Mouse (Mus musculus): ENCODE data around the gene Fam181a. TPM values are rescaled to one million over a fixed set of nuclear protein-coding genes. Genes with fewer than 3 reads are reported as not detected.

Gene Fam181a
- polyA plus RNA-seq, 1 experiment, result not detected

DNA sequence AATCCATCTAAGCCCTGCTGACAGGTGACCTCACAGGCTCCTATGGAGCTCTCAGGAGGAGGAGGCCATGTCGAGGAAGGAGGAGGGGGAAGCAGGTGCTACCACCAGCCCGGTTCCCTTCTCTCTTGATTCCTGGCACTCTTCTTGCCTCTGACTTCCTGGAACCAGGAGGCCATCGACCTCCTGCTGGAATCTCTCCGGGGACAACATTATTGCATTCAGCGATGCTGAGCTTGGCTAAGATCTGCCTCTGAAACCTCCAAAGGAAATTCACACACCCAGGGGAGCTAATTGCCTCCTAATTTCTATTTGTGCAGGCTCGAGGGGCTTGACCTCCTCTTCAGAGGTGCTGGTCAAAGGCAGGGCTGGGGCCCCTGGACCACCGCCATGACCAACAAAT is 16.3 kb downstream of the Fam181a start:
- Histone ChIP-seq H3K4me3 (ENCODE audit: insufficient read depth, low read depth, low read length) (no peak overlapping the region), H3K27ac (ENCODE audit: insufficient read depth, low read depth, low read length) (no peak overlapping the region), H3K4me1 (ENCODE audit: control insufficient read depth, insufficient read depth, low read length) (peaks cover 7% of the 10 kb centered on the region)
- TF ChIP-seq POLR2A (IDR thresholded peaks at IDR 0.05; ENCODE audit: insufficient read depth, low read depth, low read length) (no peak), CTCF (IDR thresholded peaks at IDR 0.05; ENCODE audit: insufficient read depth, low read depth, low read length) (no peak)
- 55% methylated on average over 7 of the region's 7 CpGs for WGBS

- TF ChIP-seq POLR2A (IDR thresholded peaks at IDR 0.05; ENCODE audit: insufficient read depth, low read depth, low read length), result no peak
- no peak for TF ChIP-seq CTCF (IDR thresholded peaks at IDR 0.05; ENCODE audit: insufficient read depth, low read depth, low read length)
- Histone ChIP-seq H3K27ac (ENCODE audit: insufficient read depth, low read depth, low read length) (no peak overlapping the region), H3K4me3 (ENCODE audit: insufficient read depth, low read depth, low read length) (no peak overlapping the region), H3K4me1 (ENCODE audit: control insufficient read depth, insufficient read depth, low read length) (peaks cover 7% of the 10 kb centered on the region)
- 67% methylated on average over 7 of the region's 7 CpGs for WGBS
Observed at GRCm38 (mm10) chr12:103328448-103329191, 17.8 kb downstream of the Fam181a start.

DNA sequence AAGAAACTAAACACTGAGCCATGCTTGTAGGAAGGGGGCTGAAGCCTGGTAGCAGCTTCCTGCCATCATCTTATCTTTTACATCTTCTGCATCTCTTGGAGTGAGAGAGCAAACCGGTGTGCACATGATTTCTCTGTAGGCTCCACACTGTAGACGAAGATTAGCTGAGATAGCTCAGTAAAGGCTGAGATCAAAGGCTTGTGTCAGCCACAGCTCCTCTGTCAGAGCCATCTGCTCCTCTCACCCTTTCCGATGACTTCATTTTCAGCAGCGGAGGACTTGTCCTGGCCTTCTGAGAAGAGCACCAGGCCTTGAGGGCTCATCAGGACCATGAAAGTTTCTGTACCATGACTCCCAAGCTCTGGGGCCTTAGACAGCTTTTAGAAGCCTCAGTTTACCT is 20.7 kb downstream of the Fam181a start:
- Histone ChIP-seq H3K4me1 (ENCODE audit: control insufficient read depth, insufficient read depth, low read length) (no peaks in the 10 kb centered on the region), H3K4me3 (ENCODE audit: insufficient read depth, low read depth, low read length) (no peak overlapping the region), H3K27ac (ENCODE audit: insufficient read depth, low read depth, low read length) (no peak overlapping the region)
- TF ChIP-seq CTCF (IDR thresholded peaks at IDR 0.05; ENCODE audit: insufficient read depth, low read depth, low read length) (no peak), POLR2A (IDR thresholded peaks at IDR 0.05; ENCODE audit: insufficient read depth, low read depth, low read length) (no peak)
- WGBS, result 89% methylated on average over 4 of the region's 4 CpGs

- Histone ChIP-seq H3K27ac (ENCODE audit: insufficient read depth, low read depth, low read length) (no peak overlapping the region), H3K4me3 (ENCODE audit: insufficient read depth, low read depth, low read length) (no peak overlapping the region), H3K4me1 (ENCODE audit: control insufficient read depth, insufficient read depth, low read length) (no peaks in the 10 kb centered on the region)
- whole genome bisulfite sequencing, result 90% methylated on average over 2 of the region's 2 CpGs
- no peak for TF ChIP-seq POLR2A (IDR thresholded peaks at IDR 0.05; ENCODE audit: insufficient read depth, low read depth, low read length)
- TF ChIP-seq CTCF (IDR thresholded peaks at IDR 0.05; ENCODE audit: insufficient read depth, low read depth, low read length), result no peak
Observed at GRCm38 (mm10) chr12:103332879-103333278, 22.1 kb downstream of the Fam181a start.

GRCm38 (mm10) chr12:103333426-103333825 is 22.7 kb downstream of the Fam181a start:
- Histone ChIP-seq H3K4me1 (ENCODE audit: control insufficient read depth, insufficient read depth, low read length) (no peaks in the 10 kb centered on the region), H3K27ac (ENCODE audit: insufficient read depth, low read depth, low read length) (no peak overlapping the region), H3K4me3 (ENCODE audit: insufficient read depth, low read depth, low read length) (no peak overlapping the region)
- WGBS, result 95% methylated on average over 15 of the region's 15 CpGs
- TF ChIP-seq CTCF (IDR thresholded peaks at IDR 0.05; ENCODE audit: insufficient read depth, low read depth, low read length), result no peak
- TF ChIP-seq POLR2A (IDR thresholded peaks at IDR 0.05; ENCODE audit: insufficient read depth, low read depth, low read length), result no peak

- TF ChIP-seq CTCF (IDR thresholded peaks at IDR 0.05; ENCODE audit: insufficient read depth, low read depth, low read length) (no peak), POLR2A (IDR thresholded peaks at IDR 0.05; ENCODE audit: insufficient read depth, low read depth, low read length) (no peak)
- no peak overlapping the region for H3K4me3 ChIP-seq (ENCODE audit: insufficient read depth, low read depth, low read length)
- H3K4me1 ChIP-seq (ENCODE audit: control insufficient read depth, insufficient read depth, low read length), result no peaks in the 10 kb centered on the region
- no peak overlapping the region for H3K27ac ChIP-seq (ENCODE audit: insufficient read depth, low read depth, low read length)
- WGBS, result 77% methylated on average over 3 of the region's 3 CpGs
Observed at GRCm38 (mm10) chr12:103336766-103337165, 26.0 kb downstream of the Fam181a start.

DNA sequence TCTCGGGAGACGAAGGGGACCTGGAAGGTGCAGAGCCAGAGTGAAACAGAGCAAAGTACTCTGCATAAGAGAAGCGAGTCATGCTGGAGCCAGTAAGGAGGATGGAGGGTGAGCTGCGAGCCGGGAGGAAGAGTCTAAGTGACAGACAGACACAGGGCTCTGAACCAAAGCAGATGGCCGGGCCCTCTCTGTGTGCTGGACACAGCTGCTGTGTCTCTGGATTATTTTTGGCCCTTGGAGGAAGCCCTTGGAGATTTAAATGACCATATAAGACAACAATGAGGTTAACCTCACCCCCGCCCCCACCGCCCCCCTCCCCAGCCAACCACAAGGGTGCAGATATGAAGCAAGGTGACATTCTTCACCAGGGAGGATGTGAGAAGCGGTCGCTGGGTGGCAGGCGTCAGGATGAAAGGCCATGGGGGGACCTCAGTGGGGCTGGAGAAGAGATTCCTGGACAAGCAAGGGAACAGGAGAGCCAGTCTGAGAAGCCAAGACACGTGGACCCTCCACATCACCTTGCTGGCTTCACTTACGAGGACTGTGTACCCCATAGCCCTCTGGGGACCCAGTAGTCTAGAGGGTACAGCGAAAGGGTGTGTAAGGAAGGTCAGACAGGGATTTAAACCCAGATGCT is 27.5 kb downstream of the Fam181a start:
- H3K4me3 ChIP-seq (ENCODE audit: insufficient read depth, low read depth, low read length), result no peak overlapping the region
- no peak for TF ChIP-seq CTCF (IDR thresholded peaks at IDR 0.05; ENCODE audit: insufficient read depth, low read depth, low read length)
- TF ChIP-seq POLR2A (IDR thresholded peaks at IDR 0.05; ENCODE audit: insufficient read depth, low read depth, low read length), result no peak
- no peaks in the 10 kb centered on the region for H3K4me1 ChIP-seq (ENCODE audit: control insufficient read depth, insufficient read depth, low read length)
- no peak overlapping the region for H3K27ac ChIP-seq (ENCODE audit: insufficient read depth, low read depth, low read length)
- WGBS, result 91% methylated on average over 14 of the region's 14 CpGs

- TF ChIP-seq POLR2A (IDR thresholded peaks at IDR 0.05; ENCODE audit: insufficient read depth, low read depth, low read length) (no peak), CTCF (IDR thresholded peaks at IDR 0.05; ENCODE audit: insufficient read depth, low read depth, low read length) (no peak)
- Histone ChIP-seq H3K4me1 (ENCODE audit: control insufficient read depth, insufficient read depth, low read length) (0 out of 2 replicates have a peak, but pooled peaks cover under 1% of the 10 kb centered on the region), H3K4me3 (ENCODE audit: insufficient read depth, low read depth, low read length) (no peak overlapping the region), H3K27ac (ENCODE audit: insufficient read depth, low read depth, low read length) (no peak overlapping the region)
- 81% methylated on average over 5 of the region's 5 CpGs for WGBS
Observed at GRCm38 (mm10) chr12:103341212-103341611, 30.4 kb downstream of the Fam181a start.

- WGBS, result 90% methylated on average over 8 of the region's 8 CpGs
- H3K4me1 ChIP-seq (ENCODE audit: control insufficient read depth, insufficient read depth, low read length), result peaks cover 16% of the 10 kb centered on the region
- no peak overlapping the region for H3K4me3 ChIP-seq (ENCODE audit: insufficient read depth, low read depth, low read length)
- TF ChIP-seq POLR2A (IDR thresholded peaks at IDR 0.05; ENCODE audit: insufficient read depth, low read depth, low read length), result no peak
- no peak for TF ChIP-seq CTCF (IDR thresholded peaks at IDR 0.05; ENCODE audit: insufficient read depth, low read depth, low read length)
- no peak overlapping the region for H3K27ac ChIP-seq (ENCODE audit: insufficient read depth, low read depth, low read length)
Observed at GRCm38 (mm10) chr12:103343456-103343855, 32.7 kb downstream of the Fam181a start.
